Mouse (Mus musculus) megakaryocyte, embryonic 14.5 days (primary cell): ENCODE results near the gene Hivep3. TPM values are rescaled to one million over a fixed set of nuclear protein-coding genes. Genes with fewer than 3 reads are reported as not detected.

ENCODE experiments used
- H3K27me3 ChIP-seq: replicated peaks from 2 replicates; pipeline ENCODE3; 2012; ENCODE audit warnings: inconsistent platforms
- H3K36me3 ChIP-seq: replicated peaks from 2 replicates; pipeline ENCODE3; 2012; ENCODE audit warnings: low read length, inconsistent platforms, mixed read lengths
- H3K4me1 ChIP-seq: 2 replicates; pipeline ENCODE4 v1.6.1; 2012; ENCODE audit warnings: inconsistent platforms
- H3K4me3 ChIP-seq: replicated peaks from 2 replicates; pipeline ENCODE3; 2012; ENCODE audit warnings: moderate library complexity, mild to moderate bottlenecking, inconsistent platforms
- H3K9me3 ChIP-seq: 2 replicates; pipeline ENCODE4 v1.6.1; 2012; ENCODE audit warnings: inconsistent platforms
- FLI1 ChIP-seq: IDR thresholded peaks from 2 replicates; pipeline ENCODE4 v1.6.1; 2012; ENCODE audit warnings: low read length, inconsistent platforms, mixed read lengths
- GATA1 ChIP-seq: IDR thresholded peaks from 3 replicates; pipeline ENCODE4 v1.6.1; 2012; ENCODE audit warnings: mixed read lengths, low read length, inconsistent platforms, borderline replicate concordance
- polyA plus RNA-seq: library from polyadenylated mRNA; stranded (reverse); fragments of >175 nt; gene quantifications from 2 replicates; pipeline ENCODE4 v1.2.3, GENCODE M21; 2012; ENCODE audit warnings: low replicate concordance; ENCODE audit not compliant: insufficient read depth

Gene Hivep3
- polyA plus RNA-seq, 1 experiment = 10.4 TPM

- Histone ChIP-seq H3K4me1 (peaks cover 45% of the 10 kb centered on the region), H3K4me3 (peak overlapping the region; percentile 53), H3K9me3 (no peaks in the 10 kb centered on the region), H3K36me3 (no peaks in the 10 kb centered on the region), H3K27me3 (peaks cover 77% of the 10 kb centered on the region)
- TF ChIP-seq GATA1 = no peak
- no peak for TF ChIP-seq FLI1
Measured at GRCm38 (mm10) chr4:119977817-119978491, 244.4 kb downstream of the Hivep3 start.

GRCm38 (mm10) chr4:119979238-119979829, 245.8 kb downstream of the Hivep3 start:
- no peak overlapping the region for H3K4me3 ChIP-seq
- no peaks in the 10 kb centered on the region for H3K36me3 ChIP-seq
- peaks cover 79% of the 10 kb centered on the region for H3K27me3 ChIP-seq
- no peak for TF ChIP-seq GATA1
- no peak for TF ChIP-seq FLI1
- no peaks in the 10 kb centered on the region for H3K9me3 ChIP-seq
- H3K4me1 ChIP-seq = peaks cover 56% of the 10 kb centered on the region

GRCm38 (mm10) chr4:119979918-119980317, 246.3 kb downstream of the Hivep3 start:
- Histone ChIP-seq H3K36me3 (no peaks in the 10 kb centered on the region), H3K4me1 (peaks cover 61% of the 10 kb centered on the region), H3K9me3 (no peaks in the 10 kb centered on the region), H3K27me3 (peaks cover 79% of the 10 kb centered on the region), H3K4me3 (no peak overlapping the region)
- TF ChIP-seq FLI1 (no peak), GATA1 (no peak)

GRCm38 (mm10) chr4:119981047-119981720, 247.6 kb downstream of the Hivep3 start:
- peaks cover 78% of the 10 kb centered on the region for H3K27me3 ChIP-seq
- no peak overlapping the region for H3K4me3 ChIP-seq
- no peaks in the 10 kb centered on the region for H3K36me3 ChIP-seq
- peaks cover 71% of the 10 kb centered on the region for H3K4me1 ChIP-seq
- TF ChIP-seq FLI1 = no peak
- TF ChIP-seq GATA1 = no peak
- no peaks in the 10 kb centered on the region for H3K9me3 ChIP-seq

- Histone ChIP-seq H3K9me3 (no peaks in the 10 kb centered on the region), H3K36me3 (no peaks in the 10 kb centered on the region), H3K4me3 (no peak overlapping the region), H3K27me3 (peaks cover 95% of the 10 kb centered on the region), H3K4me1 (peaks cover 73% of the 10 kb centered on the region)
- TF ChIP-seq GATA1 = no peak
- no peak for TF ChIP-seq FLI1
Measured at GRCm38 (mm10) chr4:119986065-119986464, 252.5 kb downstream of the Hivep3 start.

GRCm38 (mm10) chr4:119986580-119987291, 253.2 kb downstream of the Hivep3 start:
- Histone ChIP-seq H3K9me3 (no peaks in the 10 kb centered on the region), H3K4me3 (no peak overlapping the region), H3K4me1 (peaks cover 74% of the 10 kb centered on the region), H3K27me3 (peaks cover 96% of the 10 kb centered on the region), H3K36me3 (no peaks in the 10 kb centered on the region)
- TF ChIP-seq GATA1 (no peak), FLI1 (no peak)

- Histone ChIP-seq H3K9me3 (no peaks in the 10 kb centered on the region), H3K27me3 (peaks cover 97% of the 10 kb centered on the region), H3K36me3 (no peaks in the 10 kb centered on the region), H3K4me3 (no peak overlapping the region), H3K4me1 (peaks cover 78% of the 10 kb centered on the region)
- TF ChIP-seq FLI1 (no peak), GATA1 (no peak)
Measured at GRCm38 (mm10) chr4:119987376-119988087, 253.9 kb downstream of the Hivep3 start.

- peaks cover 63% of the 10 kb centered on the region for H3K4me1 ChIP-seq
- H3K27me3 ChIP-seq = peaks cover 97% of the 10 kb centered on the region
- H3K9me3 ChIP-seq = no peaks in the 10 kb centered on the region
- TF ChIP-seq FLI1 (no peak), GATA1 (no peak)
- no peaks in the 10 kb centered on the region for H3K36me3 ChIP-seq
- no peak overlapping the region for H3K4me3 ChIP-seq
Measured at GRCm38 (mm10) chr4:119989031-119989693, 255.6 kb downstream of the Hivep3 start.

- H3K4me1 ChIP-seq = peaks cover 51% of the 10 kb centered on the region
- peaks cover 98% of the 10 kb centered on the region for H3K27me3 ChIP-seq
- H3K4me3 ChIP-seq = no peak overlapping the region
- H3K36me3 ChIP-seq = no peaks in the 10 kb centered on the region
- no peaks in the 10 kb centered on the region for H3K9me3 ChIP-seq
- TF ChIP-seq FLI1 (no peak), GATA1 (no peak)
Measured at GRCm38 (mm10) chr4:119990346-119990745, 256.8 kb downstream of the Hivep3 start.
